Mouse (Mus musculus): ENCODE measurements around the gene Ankrd63.

GRCm38 (mm10) chr2:118725511-118725910 is 21.7 kb upstream of the Ankrd63 start:
- TF ChIP-seq CHD2 (IDR thresholded peaks at IDR 0.05; ENCODE audit: low read depth, low read length), result no peak
- TF ChIP-seq ZC3H11A (IDR thresholded peaks at IDR 0.05; ENCODE audit: borderline replicate concordance, low read depth, low read length), result no peak
